Mouse (Mus musculus): ENCODE data around the gene Ankrd63.

DNA sequence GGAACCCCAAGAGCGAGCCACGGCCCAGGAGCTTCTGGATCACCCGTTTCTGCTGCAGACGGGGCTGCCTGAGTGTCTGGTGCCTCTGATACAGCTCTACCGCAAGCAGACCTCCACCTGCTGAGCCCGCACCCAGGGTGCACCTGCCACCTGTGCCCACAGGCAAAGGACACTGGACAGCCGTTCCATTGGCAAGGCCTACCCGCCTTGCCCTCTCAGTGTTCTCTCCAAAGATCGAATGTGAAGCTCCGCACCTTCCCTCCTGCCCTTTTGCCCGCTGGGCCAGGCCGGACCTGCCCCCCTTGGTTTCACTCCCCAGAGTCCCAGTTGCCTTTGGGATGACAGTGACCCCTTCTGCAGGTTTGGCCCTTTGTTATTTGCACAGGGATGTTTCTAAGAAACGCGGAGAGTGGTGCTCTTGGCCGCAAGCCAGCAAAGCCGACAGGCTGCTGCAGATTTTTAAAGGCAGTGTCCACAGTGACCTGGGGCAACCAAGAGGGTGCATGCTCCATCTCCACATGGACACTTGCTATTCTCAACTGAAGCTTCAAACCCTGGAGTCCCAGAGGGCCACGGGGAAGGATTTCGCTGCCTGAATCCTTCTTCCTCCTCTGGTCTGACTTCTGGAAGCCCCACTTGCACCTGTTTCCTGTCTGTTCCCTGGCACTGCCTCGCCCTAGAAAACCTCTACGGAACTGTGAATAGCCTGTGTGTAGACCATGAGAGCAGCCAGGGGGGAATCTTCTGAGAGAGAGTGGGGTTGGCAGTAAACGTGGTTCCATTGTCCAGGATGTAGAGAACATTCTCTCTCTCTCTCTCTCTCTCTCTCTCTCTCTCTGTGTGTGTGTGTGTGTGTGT lies 7.1 kb downstream of the Ankrd63 start:
- no peak for TF ChIP-seq CTCF (IDR thresholded peaks at IDR 0.05 in 2 of 3, conservative IDR thresholded peaks at IDR 0.05 in 1 of 3; ENCODE audit: control insufficient read depth in 1 of 3, insufficient read depth in 1 of 3, low read depth in 2 of 3, low read length in 3 of 3, poor library complexity in 1 of 3, severe bottlenecking in 1 of 3)
- TF ChIP-seq SIN3A (IDR thresholded peaks at IDR 0.05; ENCODE audit: low read length) = no peak
- no peak for TF ChIP-seq TBP (IDR thresholded peaks at IDR 0.05; ENCODE audit: low read depth, low read length)
- no peak for TF ChIP-seq POLR2A (IDR thresholded peaks at IDR 0.05; ENCODE audit: control insufficient read depth in 1 of 2, insufficient read depth in 1 of 2, low read depth in 1 of 2, low read length in 2 of 2, poor library complexity in 1 of 2)
- TF ChIP-seq SMC3 (IDR thresholded peaks at IDR 0.05; ENCODE audit: low read depth, low read length) = no peak
- no peak for TF ChIP-seq EP300 (IDR thresholded peaks at IDR 0.05; ENCODE audit: low read depth in 1 of 2, low read length in 2 of 2)
- no peak for TF ChIP-seq ETS1 (IDR thresholded peaks at IDR 0.05; ENCODE audit: low read depth, low read length)
- no peak for TF ChIP-seq USF2 (IDR thresholded peaks at IDR 0.05; ENCODE audit: borderline replicate concordance in 1 of 2, insufficient read depth in 1 of 2, low read depth in 1 of 2, low read length in 2 of 2)
